Mouse (Mus musculus) telencephalon, adult 2 months (tissue): ENCODE measurements around the gene Dusp21.

Experiments
- DNase-seq: peaks from one replicate; pipeline ENCODE4 v3.0.0-alpha.2; 2011; ENCODE audit warnings: low read depth, low spot score

Gene Dusp21

DNA sequence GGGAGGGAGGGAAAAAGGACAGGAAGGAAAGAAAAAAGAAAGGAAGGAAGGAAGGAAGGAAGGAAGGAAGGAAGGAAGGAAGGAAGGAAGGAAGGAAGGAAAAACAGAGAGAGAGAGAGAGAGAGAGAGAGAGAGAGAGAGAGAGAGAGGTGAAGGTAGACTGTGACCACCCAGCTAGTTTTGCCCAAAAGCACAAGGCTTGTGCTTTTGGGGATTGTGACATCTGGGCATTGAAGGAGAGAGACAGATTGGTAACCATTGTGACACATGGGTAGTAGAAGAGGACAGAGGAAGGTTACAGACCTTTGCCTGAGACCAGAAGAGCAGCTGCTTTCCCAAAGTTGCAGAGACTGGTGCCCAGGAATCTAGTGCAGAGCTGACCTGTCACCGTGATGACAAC, at the start of gene Dusp21:
Gene Dusp21, plus strand, starts transcription at position 301 of the 400 bp plus-strand sequence.
- DNase-seq, result no peak

DNA sequence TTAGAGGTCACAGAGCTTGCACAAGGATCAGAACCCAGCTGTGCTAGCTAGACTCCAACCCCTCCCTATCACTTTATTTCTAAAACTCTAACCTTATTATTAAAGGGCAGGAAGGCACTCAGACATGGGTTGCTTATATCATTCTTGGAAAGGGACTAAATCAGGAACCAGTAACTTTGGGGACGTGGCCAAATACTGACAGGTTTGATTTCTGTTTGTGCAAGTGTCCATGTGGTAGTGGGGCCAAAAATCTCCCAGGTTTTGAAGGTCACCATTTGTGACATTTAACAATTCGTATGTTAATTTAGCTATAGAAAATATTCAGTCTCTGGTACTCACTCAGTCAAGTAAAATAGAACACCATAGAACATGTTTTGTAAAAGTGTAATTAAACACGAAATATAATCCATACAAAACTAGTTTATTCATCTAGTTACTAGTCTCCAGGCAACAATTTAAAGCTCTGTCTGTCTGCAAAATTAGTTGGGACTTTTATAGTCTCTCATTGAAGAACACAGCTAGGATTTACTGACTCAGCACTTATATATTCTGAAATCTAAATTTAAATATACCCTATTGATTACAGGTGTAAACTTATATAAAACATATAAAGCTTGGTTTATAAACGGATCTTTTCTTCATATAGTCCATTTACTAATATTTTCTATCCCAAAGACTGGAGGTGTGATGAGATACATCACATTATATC, 15.2 kb downstream of the Dusp21 start:
- DNase-seq, result no peak

DNA sequence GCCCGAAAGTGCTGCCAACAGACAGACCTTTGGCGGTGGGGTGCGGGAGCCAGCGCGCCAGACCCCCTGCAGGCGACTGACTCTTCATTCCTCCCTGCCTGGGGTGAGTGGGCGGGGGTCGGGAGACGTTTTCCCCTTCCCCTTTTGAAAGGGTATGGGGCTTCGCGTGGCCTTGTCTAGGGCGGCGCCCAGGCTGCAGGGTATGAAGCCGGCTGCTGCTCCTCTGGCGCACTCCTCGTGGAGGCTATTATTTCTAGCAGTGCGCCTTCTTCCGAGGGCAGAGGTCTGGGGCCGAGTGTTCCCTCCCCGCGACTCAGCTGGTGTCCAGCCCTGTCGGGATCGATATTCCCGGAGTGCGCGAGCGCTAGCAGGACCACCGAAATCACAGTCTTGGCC, 16.1 kb downstream of the Dusp21 start:
- DNase-seq, result no peak

DNA sequence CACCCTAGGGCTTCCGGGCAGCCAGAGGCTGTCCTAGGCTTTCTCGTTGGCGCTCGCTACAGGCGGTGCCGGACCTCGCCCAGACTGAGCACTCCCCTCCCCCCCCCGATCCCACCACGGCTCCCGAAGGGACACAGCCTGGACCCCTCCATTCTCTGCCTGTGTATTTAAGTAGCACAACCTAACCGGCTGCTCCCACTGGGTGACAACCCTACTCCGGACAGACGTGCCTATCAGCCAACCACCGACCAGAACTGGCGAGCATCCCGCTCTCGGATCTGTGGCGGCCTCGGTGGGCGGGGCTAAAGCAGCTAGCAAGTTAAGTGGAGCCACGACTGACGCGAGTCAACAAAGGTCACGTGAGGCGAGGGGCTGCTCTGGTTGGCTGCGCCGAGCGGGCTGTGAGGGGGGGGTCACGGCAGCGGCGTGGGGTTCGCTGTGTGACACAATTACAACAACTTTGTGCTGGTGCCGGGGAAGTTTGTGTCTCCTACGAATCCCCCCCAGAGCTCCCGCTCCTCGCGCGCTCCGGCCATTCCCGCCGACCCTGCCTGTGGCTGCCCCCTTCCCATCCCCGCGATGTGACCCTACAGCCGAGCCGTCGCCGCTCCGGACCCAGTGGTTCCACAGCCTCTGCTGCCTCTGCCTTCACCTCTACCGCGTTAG, 16.7 kb downstream of the Dusp21 start, which contains the start of gene Kdm6a:
Gene Kdm6a, plus strand, starts transcription at position 384 of the 666 bp plus-strand sequence.
- peak; percentile 96 for DNase-seq

DNA sequence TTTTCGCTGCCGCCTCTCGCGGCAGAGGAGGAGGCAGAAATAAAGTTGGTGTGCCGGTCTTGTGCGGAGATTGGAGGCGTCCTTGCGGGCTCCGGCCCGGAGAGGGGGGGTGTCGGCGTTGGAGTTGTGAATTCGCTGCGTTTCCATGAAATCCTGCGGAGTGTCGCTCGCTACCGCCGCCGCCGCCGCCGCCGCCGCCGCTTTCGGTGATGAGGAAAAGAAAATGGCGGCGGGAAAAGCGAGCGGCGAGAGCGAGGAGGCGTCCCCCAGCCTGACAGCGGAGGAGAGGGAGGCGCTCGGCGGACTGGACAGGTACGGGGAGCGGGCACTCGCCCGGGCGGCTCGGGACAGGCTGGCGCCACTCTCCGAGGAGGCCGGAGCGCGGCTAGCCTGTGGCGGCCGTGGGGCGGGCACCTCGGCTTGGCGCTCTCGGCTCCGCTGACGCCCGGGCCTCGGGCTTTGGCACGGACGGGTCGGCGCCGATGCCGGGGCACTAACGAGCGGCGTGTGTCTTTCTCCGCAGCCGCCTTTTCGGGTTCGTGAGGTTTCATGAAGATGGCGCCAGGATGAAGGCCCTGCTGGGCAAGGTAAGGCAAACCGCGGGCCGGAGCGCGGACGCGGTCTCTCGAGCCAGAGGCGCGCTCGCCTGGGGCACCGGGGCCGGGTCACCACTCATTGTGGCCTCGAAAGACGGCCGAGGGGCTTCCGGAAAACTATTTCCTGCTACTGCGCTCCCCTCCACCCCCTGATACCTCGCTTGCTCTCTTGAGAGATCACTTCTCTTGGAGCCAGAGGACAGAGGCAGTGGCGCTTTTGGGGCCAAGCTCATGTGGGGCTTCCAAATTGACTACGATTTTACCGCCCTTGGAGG, 17.4 kb downstream of the Dusp21 start:
- no peak for DNase-seq

DNA sequence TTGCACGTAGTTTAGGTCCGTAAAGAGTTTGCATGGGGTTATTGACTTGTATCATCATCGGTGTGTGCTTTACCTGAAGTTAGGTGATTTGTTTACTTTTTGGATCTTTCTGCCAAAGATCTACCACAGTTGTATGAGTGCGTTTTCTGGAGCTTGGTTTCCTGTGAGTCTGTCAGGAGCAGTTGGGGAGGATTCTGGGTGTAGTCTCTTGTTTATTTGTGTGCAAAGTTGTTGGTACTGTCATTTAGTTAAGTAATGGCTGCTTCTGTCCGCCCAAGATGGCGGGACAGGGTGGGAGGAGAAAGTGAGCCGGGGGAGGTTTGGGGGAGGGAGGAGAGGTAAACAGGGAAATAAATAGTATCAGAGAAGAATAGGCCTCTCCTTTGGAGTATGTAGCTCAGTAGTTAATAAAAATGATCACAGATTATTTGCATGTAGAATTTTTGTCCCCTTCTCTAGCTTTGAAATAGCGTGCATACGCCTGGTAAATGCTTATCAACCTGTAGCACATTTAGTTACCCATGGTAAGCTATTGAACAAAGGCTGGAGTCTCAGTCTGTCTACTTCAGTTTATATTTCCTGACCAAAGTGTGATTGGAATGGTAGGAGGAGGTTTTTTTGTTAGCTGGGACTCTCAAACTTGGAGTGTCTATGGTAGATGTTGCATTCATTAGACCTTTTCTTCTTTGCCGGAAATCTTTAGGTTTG, 18.4 kb downstream of the Dusp21 start:
- DNase-seq, result no peak

DNA sequence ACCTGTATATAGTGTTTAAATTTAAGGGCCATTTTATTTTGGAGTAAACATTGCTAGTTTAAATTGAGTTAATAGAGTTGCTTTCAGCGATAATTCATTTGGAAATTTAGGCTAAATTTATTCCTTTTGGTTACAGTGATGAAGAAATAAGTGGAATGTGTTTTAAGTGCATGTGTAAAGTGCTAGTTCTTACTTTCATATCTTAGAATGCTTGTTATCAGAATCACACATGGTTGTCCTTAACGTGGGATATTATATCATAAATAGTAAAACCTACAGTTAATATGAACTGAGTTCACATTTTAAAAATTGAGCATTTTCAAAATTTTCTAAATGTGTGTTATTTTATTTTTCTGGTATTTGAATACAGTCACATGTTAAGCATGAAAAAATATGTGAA, 19.5 kb downstream of the Dusp21 start:
- no peak for DNase-seq

DNA sequence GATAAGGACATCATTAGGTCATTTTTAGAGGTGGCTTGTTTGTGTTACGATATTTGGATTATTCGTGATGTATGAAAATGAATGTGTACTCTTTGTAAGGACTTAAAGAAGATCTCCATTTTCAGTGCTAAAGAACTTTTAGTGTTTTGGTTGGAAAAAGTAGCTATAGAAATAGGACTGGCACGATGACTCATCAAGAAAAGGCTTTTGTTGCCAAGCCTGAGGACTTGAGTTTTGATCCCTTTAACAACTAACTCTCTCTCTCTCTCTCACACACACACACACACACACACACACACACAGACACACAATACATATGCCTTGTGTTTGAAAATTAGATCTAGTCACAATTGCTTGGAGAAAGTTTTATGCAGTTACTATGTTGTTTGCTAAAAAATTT, 21.3 kb downstream of the Dusp21 start:
- no peak for DNase-seq

DNA sequence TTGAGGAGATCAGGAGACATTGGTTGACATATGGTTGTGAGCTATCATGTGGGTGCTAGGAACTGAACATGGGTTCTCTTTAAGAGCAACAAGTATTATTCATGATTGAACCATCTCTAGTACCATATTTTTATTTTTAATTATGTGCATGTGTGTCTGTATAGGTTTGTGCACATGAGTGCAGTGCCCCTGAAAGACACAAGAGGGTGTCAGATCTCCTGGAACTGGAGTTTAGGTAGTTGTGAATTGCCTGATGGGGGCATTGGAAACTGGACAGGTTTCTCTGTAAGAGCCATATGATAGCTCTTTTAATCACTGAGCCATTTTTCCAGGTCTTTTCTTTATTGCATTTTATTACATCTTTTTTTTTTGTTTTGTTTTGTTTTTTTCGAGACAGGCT, 23.3 kb downstream of the Dusp21 start:
- no peak for DNase-seq

DNA sequence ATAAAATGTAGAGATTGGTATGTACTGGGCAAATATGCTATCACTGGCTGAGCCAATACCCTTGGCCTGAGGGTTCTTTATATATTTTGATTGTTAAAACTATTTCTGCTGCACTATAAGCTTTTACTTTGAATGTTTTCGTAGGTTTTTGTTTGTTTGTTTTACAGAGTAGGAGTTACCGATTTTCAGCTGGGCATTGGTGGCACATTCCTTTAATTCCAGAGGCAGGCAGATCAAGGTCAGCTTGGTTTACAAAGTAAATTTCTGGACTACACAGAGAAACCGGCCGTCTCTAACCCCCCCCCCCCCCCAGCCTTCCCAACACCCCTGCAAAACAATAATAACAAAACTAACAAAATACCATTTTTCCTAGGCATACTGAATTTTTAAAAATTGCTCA, 29.2 kb downstream of the Dusp21 start:
- no peak for DNase-seq

DNA sequence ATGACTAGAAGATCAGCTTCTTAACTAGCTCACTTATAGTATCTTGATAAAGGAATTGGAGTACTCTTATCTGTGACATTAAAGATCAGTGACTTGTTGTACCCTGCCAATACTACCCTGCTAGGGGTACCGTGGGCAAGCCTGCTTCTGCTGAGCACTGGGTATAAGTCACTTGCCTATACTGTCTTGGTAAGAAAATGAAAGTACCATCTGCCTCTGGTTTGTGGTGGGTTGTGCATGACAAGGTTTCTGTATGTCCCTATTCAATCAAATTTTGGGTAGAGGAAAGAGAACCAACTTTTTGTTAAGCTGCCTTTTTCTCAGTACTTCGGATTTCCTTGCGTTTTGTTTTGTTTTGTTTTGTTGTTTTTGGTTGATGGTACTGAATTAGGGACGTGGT, 32.1 kb downstream of the Dusp21 start:
- DNase-seq, result no peak

DNA sequence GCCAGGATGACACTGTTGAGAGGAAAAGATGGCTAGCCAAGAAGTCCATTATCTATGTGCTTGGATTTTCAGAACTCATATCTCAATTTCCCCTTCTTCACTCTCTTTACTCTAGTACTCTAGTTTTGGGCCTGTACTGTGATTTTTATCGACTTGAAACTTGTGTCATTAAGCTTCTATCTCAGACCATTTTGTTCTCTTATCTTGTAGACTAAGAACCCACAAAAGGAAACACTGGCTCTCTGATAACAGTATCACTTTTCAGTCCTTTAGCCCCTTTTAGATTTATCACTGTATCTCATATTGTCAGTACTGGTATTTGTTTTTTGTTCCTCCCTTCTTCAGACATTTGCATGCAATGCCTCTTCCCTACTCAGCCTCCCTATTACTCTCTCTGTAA, 33.8 kb downstream of the Dusp21 start:
- no peak for DNase-seq

DNA sequence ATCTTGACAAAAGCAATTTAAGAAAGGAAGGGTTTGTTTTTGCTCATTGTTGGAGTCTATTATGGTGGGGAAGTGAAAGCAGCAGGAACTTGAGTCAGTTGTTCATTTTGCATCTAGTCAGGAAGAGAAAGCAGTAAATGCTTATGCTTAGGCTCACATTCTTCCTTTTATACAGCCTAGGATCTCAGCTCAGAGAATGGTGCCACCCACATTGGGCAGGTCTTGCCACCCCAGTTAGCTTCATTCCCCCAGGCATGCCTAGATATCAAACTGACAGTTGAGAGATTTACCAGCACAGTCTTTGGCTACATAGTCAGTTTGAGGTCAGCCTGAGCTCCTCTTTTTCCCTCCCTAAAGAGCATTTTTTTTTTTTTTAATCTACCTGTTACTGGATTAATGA, 41.5 kb downstream of the Dusp21 start:
- DNase-seq, result no peak

DNA sequence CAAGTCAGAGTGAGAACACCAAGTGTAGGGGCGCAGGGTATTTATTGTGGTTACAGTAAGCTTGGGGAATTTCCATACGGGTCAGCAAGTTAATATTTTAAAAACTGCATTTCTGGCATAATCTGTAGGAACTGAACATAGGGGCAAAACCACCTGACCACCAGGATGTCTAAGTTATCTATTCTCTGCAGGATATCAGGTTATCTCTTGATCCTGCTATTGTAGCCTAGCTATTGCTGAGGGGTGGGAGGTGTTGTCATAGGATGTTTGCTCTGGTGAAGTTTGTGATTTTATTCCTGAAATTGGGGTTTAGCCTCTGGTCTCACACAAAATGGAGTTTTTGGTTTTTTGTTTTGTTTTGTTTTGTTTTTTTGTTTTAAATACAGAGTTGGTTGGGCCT, 42.6 kb downstream of the Dusp21 start:
- no peak for DNase-seq
